Mouse (Mus musculus): ENCODE results near the gene Slc32a1.

DNA sequence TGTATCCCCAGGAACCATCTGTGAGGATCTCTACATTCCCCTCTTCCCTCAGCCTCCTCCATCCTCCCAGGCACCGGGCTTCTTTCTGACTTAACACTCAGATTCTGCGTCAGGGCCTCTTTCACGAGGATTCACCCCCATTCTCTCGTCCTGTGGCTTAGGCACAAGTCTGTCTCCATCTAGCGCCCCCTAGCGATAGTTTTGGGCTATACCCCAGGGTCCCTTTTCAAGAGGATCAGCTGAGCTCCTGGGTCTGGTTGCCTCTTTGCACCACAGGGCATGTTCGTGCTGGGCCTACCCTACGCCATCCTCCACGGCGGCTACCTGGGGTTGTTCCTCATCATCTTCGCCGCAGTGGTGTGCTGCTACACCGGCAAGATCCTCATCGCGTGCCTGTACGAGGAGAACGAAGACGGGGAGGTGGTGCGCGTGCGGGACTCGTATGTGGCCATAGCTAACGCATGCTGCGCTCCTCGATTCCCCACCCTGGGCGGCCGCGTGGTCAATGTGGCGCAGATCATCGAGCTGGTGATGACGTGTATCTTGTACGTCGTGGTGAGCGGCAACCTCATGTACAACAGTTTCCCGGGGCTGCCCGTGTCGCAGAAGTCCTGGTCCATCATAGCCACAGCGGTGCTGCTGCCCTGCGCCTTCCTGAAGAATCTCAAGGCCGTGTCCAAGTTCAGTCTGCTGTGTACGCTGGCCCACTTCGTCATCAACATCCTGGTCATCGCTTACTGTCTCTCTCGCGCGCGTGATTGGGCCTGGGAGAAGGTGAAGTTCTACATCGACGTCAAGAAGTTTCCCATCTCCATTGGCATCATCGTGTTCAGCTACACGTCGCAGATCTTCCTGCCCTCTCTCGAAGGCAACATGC, 3.2 kb downstream of the Slc32a1 start:
- TF ChIP-seq CTCF (IDR thresholded peaks at IDR 0.05; ENCODE audit: borderline replicate concordance, extremely low read depth, insufficient read depth, insufficient read length) (peak; percentile 84), POLR2A (IDR thresholded peaks at IDR 0.05; ENCODE audit: borderline replicate concordance, extremely low read depth, insufficient read depth, insufficient read length, poor library complexity, severe bottlenecking) (no peak)
